8 mouse cellular contexts compared by ENCODE assay signal in the genomic region with DNA sequence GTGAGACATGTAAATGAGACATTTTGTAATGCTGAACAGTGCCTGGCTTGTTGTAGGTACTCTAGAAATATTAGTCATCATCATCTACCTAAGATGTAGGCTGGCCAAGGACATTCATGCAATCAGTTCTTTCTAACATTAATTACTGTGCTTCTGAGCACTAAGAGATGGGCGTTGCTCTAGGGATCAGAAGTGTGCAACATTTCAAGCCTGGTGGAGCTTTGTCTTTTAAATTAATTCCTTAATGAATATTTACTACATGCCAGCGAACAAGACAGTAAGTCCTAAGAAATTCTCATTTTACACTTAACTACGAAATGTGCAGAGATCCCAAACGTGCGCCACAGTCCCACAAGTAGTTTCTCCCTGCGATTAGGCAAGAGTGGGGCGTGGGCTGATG. TPM values are rescaled to one million over a fixed set of nuclear protein-coding genes. Genes with fewer than 3 reads are reported as not detected.
A peak's percentile ranks its signal among the peaks of the same experiment; 100 is the strongest.
DNase-seq lines count a peak whose midpoint lies in the region; ATAC-seq and TF ChIP-seq lines count a peak whose summit lies in the region.
"Not testable (repeated sequence)": the region's sequence is repeated elsewhere in the genome, so short reads cannot be mapped to it uniquely, and the experiment has no call there.

No protein-coding gene starts in this region.

- H3K4me2 ChIP-seq in embryonic facial prominence, embryonic 15.5 days (replicated peaks): peak overlapping the region; percentile 88
- H3K4me2 ChIP-seq in hindbrain, embryonic 14.5 days (replicated peaks): peak overlapping the region; percentile 92
- H3K4me2 ChIP-seq in kidney, postnatal 0 days (ENCODE audit: low read length): peak overlapping the region; percentile 81
- peak overlapping the region; percentile 67 for H3K4me2 ChIP-seq in liver, embryonic 13.5 days
- H3K4me2 ChIP-seq in midbrain, embryonic 13.5 days (replicated peaks): peak overlapping the region; percentile 90
- H3K4me2 ChIP-seq in stomach, embryonic 16.5 days (ENCODE audit: low read depth, low read length): peak overlapping the region; percentile 88

- WGBS in embryonic facial prominence, embryonic 15.5 days: 19% methylated on average over 7 of the region's 7 CpGs
- WGBS in hindbrain, embryonic 14.5 days: 15% methylated on average over 7 of the region's 7 CpGs
- WGBS in kidney, postnatal 0 days: 21% methylated on average over 7 of the region's 7 CpGs
- WGBS in liver, embryonic 13.5 days (ENCODE audit: insufficient replicate concordance): 19% methylated on average over 7 of the region's 7 CpGs
- WGBS in midbrain, embryonic 13.5 days: 18% methylated on average over 7 of the region's 7 CpGs
- WGBS in stomach, embryonic 16.5 days: 21% methylated on average over 7 of the region's 7 CpGs

- in situ Hi-C loops in ES-E14 (cut with MboI; ENCODE audit: low sequenced_read_pairs in 2 of 2, unreplicated experiment in 2 of 2): not testable (repeated sequence)

- not testable (repeated sequence) for H3K27ac ChIP-seq in ES-E14 (ENCODE audit: insufficient read depth, low read depth, low read length, poor library complexity, severe bottlenecking); embryonic facial prominence, embryonic 15.5 days (replicated peaks); hindbrain, embryonic 14.5 days; kidney, postnatal 0 days; liver, embryonic 13.5 days; stomach, embryonic 16.5 days (ENCODE audit: low read length)
- 0 out of 2 replicates have a peak overlapping the region, but pooled peaks have one; percentile 19 for H3K27ac ChIP-seq in midbrain, embryonic 13.5 days

- H3K9me3 ChIP-seq in ES-E14 (ENCODE audit: control insufficient read depth, insufficient read depth, low read depth, low read length); embryonic facial prominence, embryonic 15.5 days (replicated peaks); hindbrain, embryonic 14.5 days (ENCODE audit: control insufficient read depth, low read length); kidney, postnatal 0 days (replicated peaks; ENCODE audit: low read length); liver, embryonic 13.5 days (replicated peaks); midbrain, embryonic 13.5 days; stomach, embryonic 16.5 days (replicated peaks; ENCODE audit: control insufficient read depth, low read length): not testable (repeated sequence)

- H3K27me3 ChIP-seq in embryonic facial prominence, embryonic 15.5 days; hindbrain, embryonic 14.5 days (ENCODE audit: control insufficient read depth, insufficient read depth, low read length); kidney, postnatal 0 days (ENCODE audit: insufficient read depth, low read length); midbrain, embryonic 13.5 days; stomach, embryonic 16.5 days (ENCODE audit: control insufficient read depth, insufficient read depth, low read length): not testable (repeated sequence)
- peaks cover 17% of the 10 kb centered on the region for H3K27me3 ChIP-seq in liver, embryonic 13.5 days

- not testable (repeated sequence) for H3K36me3 ChIP-seq in ES-E14 (ENCODE audit: control insufficient read depth, insufficient read depth, low read length, poor library complexity, severe bottlenecking); embryonic facial prominence, embryonic 15.5 days; hindbrain, embryonic 14.5 days (replicated peaks; ENCODE audit: control insufficient read depth, insufficient read depth); kidney, postnatal 0 days (ENCODE audit: insufficient read depth, low read length); liver, embryonic 13.5 days; midbrain, embryonic 13.5 days; stomach, embryonic 16.5 days (ENCODE audit: control insufficient read depth, insufficient read depth, low read length)

- H3K9ac ChIP-seq in ES-E14 (ENCODE audit: insufficient read depth, low read depth, low read length, poor library complexity, severe bottlenecking): not testable (repeated sequence)
- H3K9ac ChIP-seq in embryonic facial prominence, embryonic 15.5 days: peak overlapping the region; percentile 47
- peak overlapping the region; percentile 76 for H3K9ac ChIP-seq in hindbrain, embryonic 14.5 days
- peak overlapping the region; percentile 65 for H3K9ac ChIP-seq in kidney, postnatal 0 days (ENCODE audit: low read depth, low read length)
- H3K9ac ChIP-seq in liver, embryonic 13.5 days: 0 out of 2 replicates have a peak overlapping the region, but pooled peaks have one; percentile 22
- H3K9ac ChIP-seq in midbrain, embryonic 13.5 days (replicated peaks): peak overlapping the region; percentile 73
- peak overlapping the region; percentile 84 for H3K9ac ChIP-seq in stomach, embryonic 16.5 days (ENCODE audit: low read length)

- H3K4me1 ChIP-seq in ES-E14 (ENCODE audit: control insufficient read depth in 2 of 2, insufficient read depth in 2 of 2, low read length in 2 of 2, poor library complexity in 1 of 2); embryonic facial prominence, embryonic 15.5 days; hindbrain, embryonic 14.5 days (replicated peaks; ENCODE audit: control insufficient read depth, insufficient read depth, low read length); kidney, postnatal 0 days (replicated peaks; ENCODE audit: insufficient read depth, low read length); liver, embryonic 13.5 days (replicated peaks); midbrain, embryonic 13.5 days (replicated peaks); stomach, embryonic 16.5 days (ENCODE audit: control insufficient read depth, insufficient read depth, low read length): not testable (repeated sequence)

- H3K4me3 ChIP-seq in ES-E14 (ENCODE audit: insufficient read depth in 1 of 2, low read depth in 1 of 2, low read length in 2 of 2, poor library complexity in 1 of 2, severe bottlenecking in 1 of 2): peak overlapping the region; percentile 3 to 55; a peak in 2 of 4 replicates
- H3K4me3 ChIP-seq in embryonic facial prominence, embryonic 15.5 days (replicated peaks): peak overlapping the region; percentile 49
- peak overlapping the region; percentile 48 for H3K4me3 ChIP-seq in hindbrain, embryonic 14.5 days (replicated peaks; ENCODE audit: low read length)
- H3K4me3 ChIP-seq in kidney, postnatal 0 days (replicated peaks; ENCODE audit: low read depth, low read length): peak overlapping the region; percentile 37
- H3K4me3 ChIP-seq in liver, embryonic 13.5 days (replicated peaks): peak overlapping the region; percentile 49
- H3K4me3 ChIP-seq in midbrain, embryonic 13.5 days (replicated peaks): peak overlapping the region; percentile 52
- H3K4me3 ChIP-seq in stomach, embryonic 16.5 days (replicated peaks; ENCODE audit: low read length): peak overlapping the region; percentile 54

- not testable (repeated sequence) for TF ChIP-seq CTCF in kidney, postnatal 0 days (IDR thresholded peaks at IDR 0.05; ENCODE audit: low read depth)

- DNase-seq in ES-E14 (ENCODE audit: low read depth, low spot score): peak; percentile 1
- DNase-seq in heart, adult 8-10 months (ENCODE audit: low spot score): peak; percentile 16
- DNase-seq in hindbrain, embryonic 14.5 days (ENCODE audit: low spot score); kidney, postnatal 0 days (ENCODE audit: low spot score); liver, embryonic 13.5 days: not testable (repeated sequence)

- not testable (repeated sequence) for ATAC-seq in embryonic facial prominence, embryonic 15.5 days (ENCODE audit: insufficient number of reproducible peaks, low FRiP score, low TSS enrichment, low read depth); hindbrain, embryonic 14.5 days (ENCODE audit: low FRiP score); kidney, postnatal 0 days (replicated peaks; ENCODE audit: low FRiP score, low read depth); liver, embryonic 13.5 days (ENCODE audit: low read depth); midbrain, embryonic 13.5 days; stomach, embryonic 16.5 days (ENCODE audit: insufficient read depth, low FRiP score)

RNA-seq across cellular contexts. Expression of gene Zfp868, which starts 41.1 kb away (rescaled TPM):
- 12.6 and 21.2 TPM in 2 replicates for total RNA-seq in ES-E14 (2012; rRNA removed)
- 20.7 and 23.9 TPM in 2 replicates for polyA plus RNA-seq in embryonic facial prominence, embryonic 15.5 days (2015; fragmentation: Nextera tagmentation; extraction: Ambion mirVana)
- total RNA-seq in heart, adult 8-10 months (2022): 1 to 10 TPM; 6.5 to 8.4 (median 7.3) TPM
- 37.7 and 39.2 TPM in 2 replicates for polyA plus RNA-seq in hindbrain, embryonic 14.5 days (2014; fragmentation: Nextera tagmentation; extraction: Ambion mirVana)
- 18.1 and 19.4 TPM in 2 replicates for polyA plus RNA-seq in kidney, postnatal 0 days (2015; fragmentation: Nextera tagmentation; extraction: Ambion mirVana)
- 7.5 and 9.4 TPM in 2 replicates for polyA plus RNA-seq in liver, embryonic 13.5 days (2015; fragmentation: Nextera tagmentation; extraction: Ambion mirVana)
- polyA plus RNA-seq in midbrain, embryonic 13.5 days (2015; fragmentation: Nextera tagmentation; extraction: Ambion mirVana): 48.6 and 50.8 TPM in 2 replicates
- 19.9 and 20.8 TPM in 2 replicates for polyA plus RNA-seq in stomach, embryonic 16.5 days (2015; fragmentation: Nextera tagmentation; extraction: Ambion mirVana)
